Mouse (Mus musculus): Measurements from ENCODE around the gene Tvp23a. TPM values are rescaled to one million over a fixed set of nuclear protein-coding genes. Genes with fewer than 3 reads are reported as not detected.

Tvp23a gene
- total RNA-seq, 4 experiments from 2014 or later = 1.5 to 3.6 (median 3.2) TPM

DNA sequence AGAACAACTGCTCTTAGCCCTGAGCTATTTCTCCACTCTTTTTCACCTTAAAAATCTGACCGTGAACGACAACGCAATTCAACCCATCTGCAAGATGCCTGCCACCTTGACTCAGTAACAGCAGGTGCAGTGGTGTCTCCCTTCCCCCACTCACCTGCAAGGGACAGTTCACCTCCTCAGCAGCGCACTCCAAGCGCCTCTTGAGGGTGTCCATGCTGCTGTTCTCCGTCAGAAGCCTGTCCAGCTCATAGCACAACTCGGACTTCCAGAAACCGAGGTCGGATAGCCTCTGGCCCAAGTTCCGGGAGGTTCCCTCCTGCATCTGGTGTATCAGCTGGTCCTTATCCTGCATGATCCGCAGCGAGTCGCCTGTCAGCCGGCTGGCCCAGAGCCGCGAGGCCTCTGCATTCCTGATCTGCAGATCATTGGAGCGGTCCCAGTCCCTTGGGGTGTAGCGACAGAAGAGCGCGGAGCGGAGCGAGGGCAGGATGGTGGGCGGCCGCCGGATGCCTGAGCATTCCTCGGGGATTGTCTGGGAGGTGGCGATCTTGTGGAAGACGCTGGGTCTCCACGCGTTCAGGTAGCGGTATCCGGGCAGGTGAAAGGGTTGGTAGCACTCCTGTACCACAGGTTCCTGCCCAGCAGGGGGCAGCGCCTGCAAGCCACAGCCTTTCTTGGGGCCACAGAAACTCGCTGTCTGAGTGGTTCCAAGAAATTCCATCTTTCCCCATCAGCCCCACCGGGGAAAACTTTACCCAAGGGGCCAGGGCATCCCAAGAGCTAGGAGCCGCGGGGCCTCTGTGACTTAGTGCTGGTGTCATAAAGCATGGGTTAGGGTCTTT is 52.2 kb downstream of the Tvp23a start, which contains the start of gene Tekt5:
Gene Tekt5 (minus strand): TSS at position 792 of the 842 bp plus-strand sequence.
- DNase-seq = no peak

DNA sequence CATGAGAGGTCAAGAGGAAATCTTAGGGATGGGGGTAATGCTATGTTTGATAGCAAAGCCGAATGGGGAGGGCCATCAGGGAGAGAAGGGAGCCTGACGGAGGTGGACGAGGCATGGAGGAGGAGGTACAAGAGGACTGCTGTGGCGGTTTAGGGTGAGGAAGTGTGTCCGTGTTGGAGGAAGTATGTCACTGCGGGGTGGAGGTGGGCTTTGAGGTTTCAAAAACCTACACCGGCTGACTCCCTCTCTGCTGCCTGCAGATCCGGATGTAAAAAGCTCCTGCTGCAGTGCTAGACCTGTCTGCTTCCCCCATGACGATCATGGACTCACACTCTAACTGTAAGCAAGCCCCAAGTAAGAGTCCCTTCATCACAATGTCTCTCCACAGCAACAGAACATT is 54.6 kb downstream of the Tvp23a start:
- DNase-seq = no peak

DNA sequence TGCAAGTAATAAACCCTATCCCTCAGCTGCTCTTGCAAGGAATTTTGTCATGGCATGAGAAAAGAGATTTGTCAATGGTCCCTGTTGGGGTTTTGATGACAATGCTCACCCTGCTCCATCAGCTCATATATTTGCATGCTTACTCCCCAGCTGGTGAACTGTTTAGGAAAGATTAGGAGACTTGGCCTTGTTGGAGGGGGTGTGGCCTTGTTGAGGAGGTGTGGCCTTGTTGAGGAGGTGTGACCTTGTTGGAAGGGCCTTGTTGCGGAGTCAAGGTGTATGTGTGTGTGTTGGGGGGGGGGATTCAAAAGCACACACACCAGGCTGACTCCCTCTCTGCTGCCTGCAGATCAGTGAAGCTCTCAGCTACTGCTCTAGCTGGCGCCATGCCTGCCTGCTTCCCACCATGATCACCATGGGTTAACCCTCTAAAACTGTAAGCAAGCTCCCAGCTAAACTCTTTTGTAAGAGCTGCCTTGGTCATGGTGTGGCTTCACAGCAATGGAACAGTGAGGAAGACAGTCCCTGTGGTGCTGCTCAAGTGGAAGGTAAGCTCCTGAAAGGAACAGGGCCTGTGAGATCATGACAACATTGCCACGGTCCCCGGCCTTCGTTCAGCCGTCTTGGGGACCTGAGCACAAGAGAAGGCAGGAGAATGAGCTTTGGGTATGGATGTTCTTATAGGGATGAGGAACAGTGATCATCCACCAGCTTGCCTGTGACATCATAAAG is 58.4 kb downstream of the Tvp23a start:
- no peak for DNase-seq

DNA sequence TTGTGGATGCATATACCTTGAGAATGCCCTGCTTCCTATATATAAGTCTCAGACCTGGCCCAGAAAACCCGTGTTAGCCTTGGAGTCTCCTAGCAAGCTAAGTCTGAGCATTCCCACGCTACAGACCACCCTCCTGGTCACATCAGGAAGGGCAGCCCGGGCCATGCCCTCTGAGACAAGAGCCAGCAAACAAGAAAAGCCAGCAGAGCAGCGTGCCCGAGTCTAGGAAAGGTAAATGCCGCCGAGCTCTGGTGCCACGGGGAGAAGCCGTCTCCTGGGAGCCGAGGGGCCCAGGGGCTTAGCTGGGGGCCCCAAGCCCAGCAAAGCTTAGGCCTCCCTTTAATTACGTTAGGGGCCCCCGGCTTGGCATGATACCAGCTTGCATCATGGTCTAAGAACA is 61.9 kb downstream of the Tvp23a start:
- no peak for DNase-seq

DNA sequence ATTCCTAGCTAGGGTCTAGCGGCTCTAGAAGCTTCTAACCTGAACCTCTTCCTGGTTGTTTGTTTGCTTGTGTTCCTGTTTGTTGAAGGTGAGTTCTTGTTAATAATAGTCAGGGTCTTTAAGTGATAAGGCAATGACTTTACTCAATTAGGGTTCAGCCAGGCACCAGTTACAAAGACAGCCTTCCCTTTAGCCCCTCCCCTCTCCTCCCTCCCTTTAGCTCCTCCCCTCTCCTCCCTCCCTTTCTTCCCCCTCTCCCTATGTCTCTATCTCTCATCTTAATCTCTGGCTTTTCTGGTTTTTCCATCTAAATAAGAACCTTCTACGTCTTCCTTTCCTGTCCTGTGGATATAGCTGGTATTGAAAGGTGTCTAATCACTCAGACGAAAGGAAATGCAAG is 62.6 kb downstream of the Tvp23a start:
- DNase-seq = no peak

DNA sequence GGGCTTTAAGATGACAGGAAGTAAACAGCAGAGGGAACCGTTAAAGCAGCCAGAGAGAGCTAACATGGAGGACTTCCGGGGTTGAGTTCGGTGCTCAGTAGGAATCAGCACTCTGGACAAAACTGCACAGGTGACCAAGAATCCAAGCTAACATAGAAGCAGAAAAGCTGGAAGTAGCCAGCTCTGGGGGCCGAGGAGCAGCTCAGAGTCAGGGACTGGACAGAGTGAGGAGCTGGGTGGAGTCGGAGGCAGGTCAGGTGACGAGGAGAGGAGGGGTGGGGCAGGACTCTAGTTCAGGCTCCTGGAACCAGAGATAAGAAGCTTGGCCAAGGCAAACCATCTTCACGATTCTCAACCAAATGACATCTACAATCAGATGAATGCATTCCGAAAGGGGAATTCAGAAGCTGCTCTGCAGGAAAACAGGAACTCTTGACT is 63.1 kb downstream of the Tvp23a start:
- DNase-seq = no peak

DNA sequence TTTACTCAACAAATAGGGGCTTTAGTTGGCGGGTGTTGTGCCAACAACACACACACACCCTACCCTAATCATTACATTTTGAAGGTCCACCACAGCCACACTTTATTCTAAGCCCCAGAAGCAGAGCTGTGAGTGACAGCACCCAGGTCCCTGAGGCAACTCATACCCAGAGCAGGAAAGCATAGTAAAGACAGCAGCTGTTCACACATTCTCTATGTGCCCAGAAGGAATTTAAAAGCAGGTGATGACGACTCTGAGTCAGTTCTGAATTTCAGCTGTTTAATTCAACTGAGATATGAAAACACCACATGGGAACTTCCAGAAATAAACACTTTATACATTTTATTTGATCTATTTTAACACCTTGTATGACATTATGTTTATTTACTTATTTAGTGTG is 67.6 kb downstream of the Tvp23a start:
- DNase-seq = no peak

DNA sequence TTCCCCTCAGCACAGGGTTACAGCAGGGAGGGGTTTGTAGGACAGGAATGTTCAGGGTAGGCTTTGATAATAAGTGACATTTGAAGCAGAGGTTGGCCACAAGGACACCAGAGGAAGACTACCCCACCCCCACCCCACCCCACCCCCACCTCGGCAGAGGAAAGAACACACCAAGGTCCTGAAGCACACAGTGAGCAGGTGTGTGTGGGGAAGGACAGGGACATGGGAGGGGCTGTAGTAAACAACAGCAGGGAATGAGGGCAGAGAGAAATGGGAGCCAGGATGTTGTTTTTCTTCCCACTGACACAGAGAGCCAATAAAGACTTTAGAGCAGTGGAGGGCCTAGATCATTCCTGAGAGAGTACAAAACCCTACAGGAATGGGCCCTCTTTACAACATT is 69.9 kb downstream of the Tvp23a start:
- DNase-seq = no peak

DNA sequence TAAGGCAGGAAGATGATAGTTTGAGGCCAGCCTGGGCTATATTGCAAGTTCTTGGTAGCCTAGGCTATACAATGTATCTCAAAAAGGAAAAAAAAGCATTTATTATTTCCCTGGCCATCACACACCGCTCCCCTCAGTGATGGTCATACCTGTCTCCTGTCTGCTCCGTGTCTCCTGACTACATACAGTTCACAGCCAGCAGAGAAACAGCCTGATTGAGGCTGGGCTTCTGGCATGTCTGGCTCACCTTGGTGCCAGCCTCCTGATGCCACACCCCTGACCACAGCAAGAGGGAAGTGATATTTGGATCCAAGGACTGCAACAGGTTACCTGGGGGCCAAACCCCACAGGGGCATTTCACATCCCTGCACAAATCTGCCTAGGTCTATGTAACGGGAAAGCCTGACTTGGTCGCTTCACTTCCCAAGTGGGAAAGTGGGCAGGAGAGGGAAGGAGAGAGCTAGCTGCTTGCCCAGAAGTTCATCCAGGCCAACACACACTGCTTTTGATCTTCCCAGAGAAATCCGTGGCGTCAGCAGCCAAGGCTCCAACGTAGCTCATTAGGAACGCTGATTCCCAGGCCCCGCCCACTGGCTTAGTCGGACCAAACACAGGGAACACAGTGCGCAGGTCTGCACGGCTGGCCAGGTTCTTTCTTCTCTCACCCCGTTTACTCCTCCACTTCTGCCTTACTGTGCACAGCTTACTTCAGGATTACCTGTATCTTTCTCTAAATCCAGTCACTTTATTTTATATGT is 72.7 kb downstream of the Tvp23a start:
- peak; percentile 56 for DNase-seq

DNA sequence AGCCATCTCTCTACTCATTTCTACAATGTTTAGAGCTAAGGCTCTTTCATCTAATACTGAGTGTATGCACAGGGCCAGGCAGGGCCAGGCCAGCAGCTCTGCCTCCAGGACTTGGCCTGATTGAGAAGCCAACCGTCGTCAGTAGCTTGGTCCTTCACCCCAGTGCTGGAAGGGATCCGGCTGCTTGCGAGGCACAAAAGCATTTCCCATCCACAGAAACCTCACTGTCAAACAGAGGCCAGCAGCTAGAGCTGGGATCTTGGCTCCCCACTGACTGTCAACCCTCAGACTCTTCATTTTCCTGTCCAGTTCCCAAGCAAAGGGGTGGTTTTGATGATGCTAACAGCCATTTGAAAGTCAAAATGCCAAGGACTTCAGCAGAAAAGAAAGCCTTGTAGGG is 74.8 kb downstream of the Tvp23a start:
- DNase-seq = no peak

Other genes starting within 250 kb of the Tvp23a start
- gene Emp2, start 133.4 kb downstream of the Tvp23a start, total RNA-seq (2022) = 1 to 10 TPM; 4.9 to 7.5 (median 6.0) TPM
- gene Tekt5, start 51.9 kb downstream of the Tvp23a start, total RNA-seq (2022) = not detected
- gene Nubp1, start 35.4 kb downstream of the Tvp23a start, total RNA-seq (2022) = 10 to 100 TPM; 25.7 to 32.1 (median 28.4) TPM
- 1 to 10 TPM; 1.8 to 6.0 (median 4.7) TPM for gene Ciita, start 32.7 kb upstream of the Tvp23a start, total RNA-seq (2022)
- gene Dexi, start 95.7 kb upstream of the Tvp23a start, total RNA-seq (2022) = 10 to 100 TPM; 21.3 to 29.9 (median 25.9) TPM
- 10 to 100 TPM; 37.2 to 55.9 (median 51.3) TPM for gene Clec16a, start 98.0 kb upstream of the Tvp23a start, total RNA-seq (2022)